Mouse (Mus musculus) thymus, adult 2 months (tissue): ENCODE measurements around the gene Rpl3. TPM values are rescaled to one million over a fixed set of nuclear protein-coding genes. Genes with fewer than 3 reads are reported as not detected.

ENCODE experiments used
- DNase-seq: peaks from one replicate; pipeline ENCODE4 v3.0.0; 2021
- H3K27ac ChIP-seq: fragments of 200-500 bp; 2 replicates; pipeline ENCODE4 v1.5.1; 2012; ENCODE audit warnings: low read length, control low read depth; ENCODE audit not compliant: control insufficient read depth, insufficient read depth
- H3K27me3 ChIP-seq: fragments of 200-500 bp; 2 replicates; pipeline ENCODE4 v1.6.1; 2012; ENCODE audit warnings: mild to moderate bottlenecking, low read length, moderate library complexity, mixed read lengths; ENCODE audit not compliant: control insufficient read depth, insufficient read depth
- H3K36me3 ChIP-seq: fragments of 200-500 bp; 2 replicates; pipeline ENCODE4 v1.6.1; 2012; ENCODE audit warnings: mild to moderate bottlenecking, low read length, moderate library complexity; ENCODE audit not compliant: control insufficient read depth, insufficient read depth
- H3K4me1 ChIP-seq: fragments of 200-500 bp; replicated peaks from 2 replicates; pipeline ENCODE4 v1.6.1; 2012; ENCODE audit warnings: low read length; ENCODE audit not compliant: control insufficient read depth, insufficient read depth
- H3K4me3 ChIP-seq: fragments of 200-500 bp; 2 replicates; pipeline ENCODE4 v1.5.1; 2012; ENCODE audit warnings: mild to moderate bottlenecking, low read length, control low read depth, moderate library complexity; ENCODE audit not compliant: control insufficient read depth, insufficient read depth
- CTCF ChIP-seq: fragments of 200-500 bp; IDR thresholded peaks from 2 replicates; pipeline ENCODE4 v1.5.1; 2012; ENCODE audit warnings: mild to moderate bottlenecking, control low read depth, low read length, moderate library complexity, borderline replicate concordance; ENCODE audit not compliant: control insufficient read depth, poor library complexity, insufficient read depth; ENCODE audit errors: extremely low read depth
- POLR2A ChIP-seq: fragments of 200-500 bp; IDR thresholded peaks from 2 replicates; pipeline ENCODE4 v1.6.1; 2012; ENCODE audit warnings: mild to moderate bottlenecking, low read length, control low read depth, moderate library complexity; ENCODE audit not compliant: control insufficient read depth, poor library complexity, insufficient read depth; ENCODE audit errors: extremely low read depth
- WGBS: fragments of 180-500 bp; shearing (Covaris S2); methylation state at CpG from one replicate; pipeline ENCODE4 v1.1.7; 2018; 5-methylcytosine and 5-hydroxymethylcytosine counted together
- polyA plus RNA-seq: library from polyadenylated mRNA; depleted of rRNA; stranded (reverse); fragments of >200 nt; gene quantifications from 2 replicates; pipeline ENCODE4 v1.2.3, GENCODE M21; 2012

Rpl3 gene
- polyA plus RNA-seq, 1 experiment, result 627 TPM

GRCm38 (mm10) chr15:80078058-80078814 lies 13.4 kb downstream of the Rpl3 start:
- no peak for DNase-seq
- H3K27ac ChIP-seq, result no peak overlapping the region
- H3K4me1 ChIP-seq, result peaks cover 15% of the 10 kb centered on the region
- 90% methylated on average over 11 of the region's 11 CpGs for WGBS
- H3K36me3 ChIP-seq, result peaks cover 56% of the 10 kb centered on the region
- no peak for TF ChIP-seq POLR2A
- no peak for TF ChIP-seq CTCF
- no peak overlapping the region for H3K4me3 ChIP-seq
- no peaks in the 10 kb centered on the region for H3K27me3 ChIP-seq

GRCm38 (mm10) chr15:80076338-80077136 lies 15.1 kb downstream of the Rpl3 start:
- 47% methylated on average over 2 of the region's 2 CpGs for WGBS
- DNase-seq, result peak; percentile 72
- H3K4me1 ChIP-seq, result peaks cover 7% of the 10 kb centered on the region
- no peak overlapping the region for H3K4me3 ChIP-seq
- no peak overlapping the region for H3K27ac ChIP-seq
- no peaks in the 10 kb centered on the region for H3K27me3 ChIP-seq
- peak; percentile 52; the same call in 1 of the 2 replicates for TF ChIP-seq CTCF
- TF ChIP-seq POLR2A, result no peak
- peaks cover 48% of the 10 kb centered on the region for H3K36me3 ChIP-seq

- whole genome bisulfite sequencing, result 58% methylated on average over 5 of the region's 5 CpGs
- H3K27ac ChIP-seq, result no peak overlapping the region
Measured at GRCm38 (mm10) chr15:80075733-80076337, 15.8 kb downstream of the Rpl3 start.

GRCm38 (mm10) chr15:80075374-80075694 lies 16.3 kb downstream of the Rpl3 start:
- WGBS, result 68% methylated on average over 3 of the region's 3 CpGs
- no peak for DNase-seq
- Histone ChIP-seq H3K4me1 (no peaks in the 10 kb centered on the region), H3K36me3 (peaks cover 38% of the 10 kb centered on the region), H3K4me3 (no peak overlapping the region), H3K27ac (no peak overlapping the region), H3K27me3 (no peaks in the 10 kb centered on the region)
- TF ChIP-seq CTCF, result no peak
- no peak for TF ChIP-seq POLR2A

More at GRCm38 (mm10) chr15:80075733-80076337, 15.8 kb downstream of the Rpl3 start:
- TF ChIP-seq POLR2A, result no peak
- no peak for TF ChIP-seq CTCF
- Histone ChIP-seq H3K4me3 (no peak overlapping the region), H3K36me3 (peaks cover 43% of the 10 kb centered on the region), H3K27me3 (no peaks in the 10 kb centered on the region), H3K4me1 (peaks cover 1% of the 10 kb centered on the region)
- no peak for DNase-seq

GRCm38 (mm10) chr15:80074663-80075373 lies 16.9 kb downstream of the Rpl3 start:
- TF ChIP-seq POLR2A (no peak), CTCF (no peak)
- no peak overlapping the region for H3K4me3 ChIP-seq
- H3K27me3 ChIP-seq, result no peaks in the 10 kb centered on the region
- no peak overlapping the region for H3K27ac ChIP-seq
- H3K4me1 ChIP-seq, result no peaks in the 10 kb centered on the region
- peaks cover 32% of the 10 kb centered on the region for H3K36me3 ChIP-seq
- WGBS, result 41% methylated on average over 6 of the region's 6 CpGs
- no peak for DNase-seq

- WGBS, result 100% methylated on average over 1 of the region's 1 CpGs
- Histone ChIP-seq H3K27me3 (no peaks in the 10 kb centered on the region), H3K4me3 (no peak overlapping the region), H3K27ac (no peak overlapping the region), H3K4me1 (no peaks in the 10 kb centered on the region), H3K36me3 (peaks cover 17% of the 10 kb centered on the region)
- no peak for DNase-seq
- TF ChIP-seq POLR2A (no peak), CTCF (no peak)
Measured at GRCm38 (mm10) chr15:80073256-80073621, 18.4 kb downstream of the Rpl3 start.
